Mouse (Mus musculus) ovary, postnatal 14 days (tissue): ENCODE data around the gene Golph3l.
"Not testable (repeated sequence)": the region's sequence is repeated elsewhere in the genome, so short reads cannot be mapped to it uniquely, and the experiment has no call there.

Source experiments
- DNase-seq: peaks from one replicate; pipeline ENCODE4 v3.0.0; 2022; ENCODE audit warnings: low spot score

Golph3l gene

GRCm38 (mm10) chr3:95624628-95625503 is 36.1 kb downstream of the Golph3l start, which contains the start of gene Ensa:
Gene Ensa (plus strand): TSS chr3:95624993.
- DNase-seq, result peak; percentile 92

- no peak for DNase-seq
Observed at GRCm38 (mm10) chr3:95627763-95628162, 39.0 kb downstream of the Golph3l start.

GRCm38 (mm10) chr3:95629755-95630154 is 41.0 kb downstream of the Golph3l start:
- no peak for DNase-seq

GRCm38 (mm10) chr3:95630856-95631255 is 42.1 kb downstream of the Golph3l start:
- DNase-seq, result no peak

- DNase-seq, result no peak
Observed at GRCm38 (mm10) chr3:95631304-95631703, 42.6 kb downstream of the Golph3l start.

- DNase-seq, result no peak
Observed at GRCm38 (mm10) chr3:95632648-95633588, 44.2 kb downstream of the Golph3l start.

GRCm38 (mm10) chr3:95635636-95636035 is 46.9 kb downstream of the Golph3l start:
- no peak for DNase-seq

- no peak for DNase-seq
Observed at GRCm38 (mm10) chr3:95636072-95636471, 47.3 kb downstream of the Golph3l start.

- no peak for DNase-seq
Observed at GRCm38 (mm10) chr3:95639694-95640093, 51.0 kb downstream of the Golph3l start.

- no peak for DNase-seq
Observed at GRCm38 (mm10) chr3:95643097-95643496, 54.4 kb downstream of the Golph3l start.

GRCm38 (mm10) chr3:95645313-95646235 is 56.8 kb downstream of the Golph3l start:
- DNase-seq, result no peak

- no peak for DNase-seq
Observed at GRCm38 (mm10) chr3:95648016-95648415, 59.3 kb downstream of the Golph3l start.

GRCm38 (mm10) chr3:95650276-95651032 is 61.7 kb downstream of the Golph3l start:
- DNase-seq, result no peak

GRCm38 (mm10) chr3:95651033-95651373 is 62.3 kb downstream of the Golph3l start:
- no peak for DNase-seq

GRCm38 (mm10) chr3:95651391-95652203 is 62.9 kb downstream of the Golph3l start:
- no peak for DNase-seq

- no peak for DNase-seq
Observed at GRCm38 (mm10) chr3:95652204-95652811, 63.6 kb downstream of the Golph3l start.

- DNase-seq, result no peak
Observed at GRCm38 (mm10) chr3:95652871-95653270, 64.1 kb downstream of the Golph3l start.

GRCm38 (mm10) chr3:95653473-95654034 is 64.8 kb downstream of the Golph3l start:
- DNase-seq, result no peak

GRCm38 (mm10) chr3:95654371-95654770 is 65.6 kb downstream of the Golph3l start:
- DNase-seq, result not testable (repeated sequence)
